Mouse (Mus musculus) intestine, embryonic 16.5 days (tissue): ENCODE results near the gene Ano1. TPM values are rescaled to one million over a fixed set of nuclear protein-coding genes. Genes with fewer than 3 reads are reported as not detected.

Source experiments
- ATAC-seq: fragments of 200-750 bp; cut with Nextera tagmentation; 2 replicates; pipeline ENCODE4 v1.8.0; 2017; ENCODE audit warnings: moderate TSS enrichment, moderate library complexity
- H3K27ac ChIP-seq: fragments of 300-500 bp; sonication (generic); 2 replicates; pipeline ENCODE4 v1.5.1; 2014; ENCODE audit warnings: mild to moderate bottlenecking, low read length
- H3K27me3 ChIP-seq: fragments of 300-500 bp; sonication (generic); replicated peaks from 2 replicates; pipeline ENCODE4 v1.6.1; 2014; ENCODE audit warnings: low read length, control low read depth, mixed read lengths; ENCODE audit not compliant: control insufficient read depth, insufficient read depth
- H3K36me3 ChIP-seq: fragments of 300-500 bp; sonication (generic); 2 replicates; pipeline ENCODE4 v1.6.1; 2014; ENCODE audit warnings: low read length, control low read depth; ENCODE audit not compliant: control insufficient read depth, insufficient read depth
- H3K4me1 ChIP-seq: fragments of 300-500 bp; sonication (generic); 2 replicates; pipeline ENCODE4 v1.6.1; 2014; ENCODE audit warnings: low read length, control low read depth, mixed read lengths; ENCODE audit not compliant: control insufficient read depth, insufficient read depth
- H3K4me2 ChIP-seq: fragments of 300-500 bp; sonication (generic); 2 replicates; pipeline ENCODE4 v1.6.1; 2014; ENCODE audit warnings: low read depth, low read length, control low read depth
- H3K4me3 ChIP-seq: fragments of 300-500 bp; sonication (generic); 2 replicates; pipeline ENCODE4 v1.5.1; 2014; ENCODE audit warnings: mild to moderate bottlenecking, low read length
- H3K9ac ChIP-seq: fragments of 300-500 bp; sonication (generic); 2 replicates; pipeline ENCODE4 v1.6.1; 2014; ENCODE audit warnings: low read depth, low read length
- H3K9me3 ChIP-seq: fragments of 300-500 bp; sonication (generic); 2 replicates; pipeline ENCODE4 v1.6.1; 2016; ENCODE audit warnings: low read length, control low read depth; ENCODE audit not compliant: control insufficient read depth
- WGBS: fragments of 180-500 bp; shearing (Covaris S2); extraction: QIAGEN DNeasy Blood & Tissue Kit; methylation state at CpG from one replicate; pipeline ENCODE4 v1.1.7; 2014; 5-methylcytosine and 5-hydroxymethylcytosine counted together
- polyA plus RNA-seq: library from polyadenylated mRNA; unstranded; fragments of >200 nt; fragmentation: Nextera tagmentation; extraction: Ambion mirVana; gene quantifications from 2 replicates; pipeline ENCODE4 v1.2.1, GENCODE M21; 2015

The Ano1 gene
- polyA plus RNA-seq, 1 experiment from 2014 or later: 19.9 TPM

GRCm38 (mm10) chr7:144774283-144774682, 22.5 kb upstream of the Ano1 start:
- H3K4me2 ChIP-seq: no peak overlapping the region
- H3K36me3 ChIP-seq: no peaks in the 10 kb centered on the region
- 77% methylated on average over 2 of the region's 2 CpGs for WGBS
- H3K9ac ChIP-seq: no peak overlapping the region
- no peak overlapping the region for H3K4me3 ChIP-seq
- H3K4me1 ChIP-seq: peaks cover 19% of the 10 kb centered on the region
- no peak overlapping the region for H3K27ac ChIP-seq
- no peaks in the 10 kb centered on the region for H3K27me3 ChIP-seq
- no peak for ATAC-seq
- no peaks in the 10 kb centered on the region for H3K9me3 ChIP-seq

GRCm38 (mm10) chr7:144770116-144770515, 18.3 kb upstream of the Ano1 start:
- 14% methylated on average over 3 of the region's 3 CpGs for WGBS

GRCm38 (mm10) chr7:144769434-144770080, 17.8 kb upstream of the Ano1 start:
- Histone ChIP-seq H3K9me3 (no peaks in the 10 kb centered on the region), H3K27ac (peak overlapping the region; percentile 13), H3K4me3 (no peak overlapping the region), H3K9ac (no peak overlapping the region), H3K27me3 (no peaks in the 10 kb centered on the region), H3K4me2 (no peak overlapping the region), H3K36me3 (no peaks in the 10 kb centered on the region), H3K4me1 (peaks cover 8% of the 10 kb centered on the region; the same call in 1 of the 2 replicates)
- ATAC-seq: no peak
- 50% methylated on average over 9 of the region's 9 CpGs for WGBS

More at GRCm38 (mm10) chr7:144770116-144770515, 18.3 kb upstream of the Ano1 start:
- H3K9me3 ChIP-seq: no peaks in the 10 kb centered on the region
- peak overlapping the region; percentile 9 for H3K27ac ChIP-seq
- H3K36me3 ChIP-seq: no peaks in the 10 kb centered on the region
- no peak overlapping the region for H3K4me3 ChIP-seq
- no peak overlapping the region for H3K4me2 ChIP-seq
- H3K27me3 ChIP-seq: no peaks in the 10 kb centered on the region
- H3K4me1 ChIP-seq: peaks cover 11% of the 10 kb centered on the region
- H3K9ac ChIP-seq: no peak overlapping the region
- ATAC-seq: no peak

- Histone ChIP-seq H3K9me3 (no peaks in the 10 kb centered on the region), H3K9ac (no peak overlapping the region), H3K4me3 (no peak overlapping the region), H3K36me3 (no peaks in the 10 kb centered on the region), H3K4me2 (no peak overlapping the region), H3K27me3 (no peaks in the 10 kb centered on the region), H3K4me1 (peaks cover 8% of the 10 kb centered on the region; the same call in 1 of the 2 replicates), H3K27ac (no peak overlapping the region)
- 96% methylated on average over 1 of the region's 1 CpGs for WGBS
- no peak for ATAC-seq
Observed at GRCm38 (mm10) chr7:144768845-144769244, 17.1 kb upstream of the Ano1 start.

GRCm38 (mm10) chr7:144764537-144765282, 12.9 kb upstream of the Ano1 start:
- Histone ChIP-seq H3K27me3 (no peaks in the 10 kb centered on the region), H3K4me1 (no peaks in the 10 kb centered on the region; the same call in 1 of the 2 replicates), H3K27ac (no peak overlapping the region), H3K4me3 (no peak overlapping the region), H3K4me2 (no peak overlapping the region), H3K36me3 (no peaks in the 10 kb centered on the region), H3K9me3 (no peaks in the 10 kb centered on the region), H3K9ac (no peak overlapping the region)
- no peak for ATAC-seq
- WGBS: 62% methylated on average over 11 of the region's 11 CpGs

GRCm38 (mm10) chr7:144764013-144764412, 12.2 kb upstream of the Ano1 start:
- Histone ChIP-seq H3K27me3 (no peaks in the 10 kb centered on the region), H3K4me3 (no peak overlapping the region), H3K36me3 (no peaks in the 10 kb centered on the region), H3K27ac (no peak overlapping the region), H3K9ac (no peak overlapping the region), H3K4me2 (no peak overlapping the region), H3K9me3 (no peaks in the 10 kb centered on the region), H3K4me1 (no peaks in the 10 kb centered on the region)
- WGBS: 73% methylated on average over 2 of the region's 2 CpGs
- ATAC-seq: no peak

- H3K9ac ChIP-seq: no peak overlapping the region
- no peak overlapping the region for H3K4me3 ChIP-seq
- H3K9me3 ChIP-seq: no peaks in the 10 kb centered on the region
- no peak overlapping the region for H3K4me2 ChIP-seq
- no peak overlapping the region for H3K27ac ChIP-seq
- no peaks in the 10 kb centered on the region for H3K27me3 ChIP-seq
- H3K4me1 ChIP-seq: no peaks in the 10 kb centered on the region
- WGBS: 62% methylated on average over 16 of the region's 16 CpGs
- no peaks in the 10 kb centered on the region for H3K36me3 ChIP-seq
- ATAC-seq: 0 out of 2 replicates have a peak, but pooled peaks have one; percentile 10
Observed at GRCm38 (mm10) chr7:144762496-144763235, 10.9 kb upstream of the Ano1 start.

GRCm38 (mm10) chr7:144760228-144760627, 8.5 kb upstream of the Ano1 start:
- Histone ChIP-seq H3K27ac (no peak overlapping the region), H3K9me3 (no peaks in the 10 kb centered on the region), H3K4me2 (no peak overlapping the region), H3K4me1 (peaks cover 9% of the 10 kb centered on the region), H3K27me3 (no peaks in the 10 kb centered on the region), H3K4me3 (no peak overlapping the region), H3K9ac (no peak overlapping the region), H3K36me3 (no peaks in the 10 kb centered on the region)
- no peak for ATAC-seq
- 68% methylated on average over 9 of the region's 9 CpGs for WGBS

GRCm38 (mm10) chr7:144759455-144759854, 7.7 kb upstream of the Ano1 start:
- WGBS: 94% methylated on average over 2 of the region's 2 CpGs
- Histone ChIP-seq H3K36me3 (no peaks in the 10 kb centered on the region), H3K9me3 (no peaks in the 10 kb centered on the region), H3K9ac (no peak overlapping the region), H3K27me3 (no peaks in the 10 kb centered on the region), H3K4me3 (no peak overlapping the region), H3K27ac (no peak overlapping the region), H3K4me1 (peaks cover 9% of the 10 kb centered on the region), H3K4me2 (no peak overlapping the region)
- no peak for ATAC-seq
